Mouse (Mus musculus): Measurements from ENCODE around the gene Fxyd4.

DNA sequence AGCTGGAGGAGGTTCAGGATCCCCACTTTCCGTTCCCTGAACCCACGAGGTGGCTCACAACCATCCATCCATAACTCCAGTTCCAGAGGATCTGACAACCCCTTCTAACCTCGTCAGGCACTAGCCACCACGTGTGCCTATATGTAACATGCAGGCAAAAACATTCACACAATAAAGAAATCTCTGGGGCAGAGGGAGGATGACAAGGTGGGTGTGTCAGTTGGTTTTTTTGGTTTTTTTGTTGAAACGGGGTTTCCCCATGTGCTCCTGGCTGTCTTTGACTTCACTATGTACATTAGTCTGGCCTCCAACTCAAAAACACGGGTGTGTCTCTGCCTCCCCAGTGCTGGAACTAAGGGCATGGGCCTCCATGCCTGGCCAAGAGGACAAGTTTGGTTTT, 47.2 kb downstream of the Fxyd4 start:
- TF ChIP-seq CTCF (IDR thresholded peaks at IDR 0.05) = no peak
- TF ChIP-seq EP300 (IDR thresholded peaks at IDR 0.05) = no peak

Measured in lung, postnatal 0 days (tissue).